8 mouse cellular contexts compared by ENCODE assay signal in genomic region chr12:83520311-83520890, GRCm38 (mm10). TPM values are rescaled to one million over a fixed set of nuclear protein-coding genes. Genes with fewer than 3 reads are reported as not detected.
A peak's percentile ranks its signal among the peaks of the same experiment; 100 is the strongest.
DNase-seq lines count a peak whose midpoint lies in the region; ATAC-seq and TF ChIP-seq lines count a peak whose summit lies in the region.

TSS of gene Dcaf4 (plus strand) at chr12:83520466.

- peak within 1 kb of the TSS; percentile 61 for H3K4me2 ChIP-seq in lung, postnatal 0 days (replicated peaks; ENCODE audit: low read depth, low read length)

- H3K9me3 ChIP-seq in hindbrain, embryonic 10.5 days: no peaks in the 10 kb centered on the region
- no peaks in the 10 kb centered on the region for H3K9me3 ChIP-seq in lung, postnatal 0 days (ENCODE audit: low read length)

- H3K9ac ChIP-seq in lung, postnatal 0 days (replicated peaks; ENCODE audit: low read depth): 0 out of 2 replicates have a peak within 1 kb of the TSS, but pooled peaks have one; percentile 3

- under 1% methylated on average over 32 of the region's 32 CpGs for WGBS in hindbrain, embryonic 10.5 days
- 1% methylated on average over 32 of the region's 32 CpGs for WGBS in lung, postnatal 0 days

- TF ChIP-seq CTCF in lung, postnatal 0 days (IDR thresholded peaks at IDR 0.05): peak; percentile 53

- H3K36me3 ChIP-seq in hindbrain, embryonic 10.5 days: no peaks in the 10 kb centered on the region
- H3K36me3 ChIP-seq in lung, postnatal 0 days (ENCODE audit: insufficient read depth, low read length): no peaks in the 10 kb centered on the region

- H3K4me1 ChIP-seq in hindbrain, embryonic 10.5 days (replicated peaks): peaks cover 33% of the 10 kb centered on the region
- H3K4me1 ChIP-seq in lung, postnatal 0 days (ENCODE audit: insufficient read depth, low read depth, low read length): no peaks in the 10 kb centered on the region

- peak; percentile 91 for DNase-seq in MEL-GATA-1-ER (ENCODE audit: extremely low read depth, low read depth)
- peak; percentile 97 for DNase-seq in cerebellum, adult 8-10 months
- peak; percentile 97 for DNase-seq in hindbrain, embryonic 10.5 days (ENCODE audit: low spot score)
- DNase-seq in layer of hippocampus, adult 9-11 months: peak; percentile 98
- DNase-seq in lung, postnatal 0 days (ENCODE audit: low spot score): peak; percentile 97
- peak; percentile 96 for DNase-seq in ovary, postnatal 14 days (ENCODE audit: low spot score)
- peak; percentile 99 for DNase-seq in thymus, postnatal 14 days

- H3K27me3 ChIP-seq in hindbrain, embryonic 10.5 days (ENCODE audit: insufficient read depth, poor library complexity, severe bottlenecking): no peaks in the 10 kb centered on the region
- H3K27me3 ChIP-seq in lung, postnatal 0 days (replicated peaks; ENCODE audit: insufficient read depth, low read length): no peaks in the 10 kb centered on the region

- TF ChIP-seq EP300 in lung, postnatal 0 days (IDR thresholded peaks at IDR 0.05): no peak

- peak within 1 kb of the TSS; percentile 87 for H3K27ac ChIP-seq in hindbrain, embryonic 10.5 days
- 0 out of 2 replicates have a peak within 1 kb of the TSS, but pooled peaks have one; percentile 22 for H3K27ac ChIP-seq in lung, postnatal 0 days (ENCODE audit: low read length)

- ATAC-seq in frontal cortex, adult (ENCODE audit: low TSS enrichment): peak; percentile 95
- ATAC-seq in lung, postnatal 0 days: peak; percentile 99

- H3K4me3 ChIP-seq in hindbrain, embryonic 10.5 days: peak within 1 kb of the TSS; percentile 75
- peak within 1 kb of the TSS; percentile 67 for H3K4me3 ChIP-seq in lung, postnatal 0 days (ENCODE audit: low read depth, low read length)

RNA-seq across cellular contexts. Expression of gene Dcaf4, which starts in this region (rescaled TPM):
- 24.8 and 25.7 TPM in 2 replicates for polyA plus RNA-seq in hindbrain, embryonic 10.5 days (2016; fragmentation: Nextera tagmentation; extraction: Ambion mirVana)
- 10.4 and 11.3 TPM in 2 replicates for polyA plus RNA-seq in lung, postnatal 0 days (2015; fragmentation: Nextera tagmentation; extraction: Ambion mirVana)

Comparison
In these comparisons a context has a peak if more than half of its experiments do, and no peak if none do; other contexts are left out.
1. Peak in every context shown above with its lines: DNase-seq, ATAC-seq, H3K4me3 ChIP-seq and H3K27ac ChIP-seq.